Mouse (Mus musculus): Measurements from ENCODE around the gene Pum1. TPM values are rescaled to one million over a fixed set of nuclear protein-coding genes. Genes with fewer than 3 reads are reported as not detected.

Pum1 gene
- polyA plus RNA-seq, 1 experiment: 58.1 TPM

DNA sequence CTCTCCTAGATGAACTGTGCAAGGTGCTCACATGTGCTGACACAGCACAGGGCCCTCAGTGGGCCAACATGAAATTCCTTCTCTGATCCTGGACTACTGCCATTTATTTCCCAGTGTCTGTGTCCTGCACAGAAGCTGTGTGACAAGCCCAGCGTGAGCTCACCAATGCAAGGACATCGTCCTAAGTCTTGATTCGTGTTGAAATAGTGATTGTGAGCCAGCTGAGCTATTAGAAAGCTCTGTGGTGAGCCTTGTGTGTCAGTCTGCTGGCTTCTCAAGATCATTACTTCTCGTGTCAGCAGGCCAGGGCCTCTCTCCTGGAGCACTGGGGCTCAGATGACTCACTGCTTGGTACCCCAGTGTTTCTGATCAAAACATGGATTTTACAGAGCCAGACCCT, 110.8 kb downstream of the Pum1 start:
- TF ChIP-seq POLR2A (IDR thresholded peaks at IDR 0.05; ENCODE audit: extremely low read depth, insufficient read depth, low read length): no peak
- TF ChIP-seq CTCF (IDR thresholded peaks at IDR 0.05; ENCODE audit: extremely low read depth, insufficient read depth, low read length): no peak
- Histone ChIP-seq H3K4me3 (ENCODE audit: insufficient read depth, low read length) (no peak overlapping the region), H3K27ac (ENCODE audit: insufficient read depth, low read length) (no peak overlapping the region), H3K4me1 (ENCODE audit: control insufficient read depth, insufficient read depth, low read length) (peaks cover 14% of the 10 kb centered on the region)

DNA sequence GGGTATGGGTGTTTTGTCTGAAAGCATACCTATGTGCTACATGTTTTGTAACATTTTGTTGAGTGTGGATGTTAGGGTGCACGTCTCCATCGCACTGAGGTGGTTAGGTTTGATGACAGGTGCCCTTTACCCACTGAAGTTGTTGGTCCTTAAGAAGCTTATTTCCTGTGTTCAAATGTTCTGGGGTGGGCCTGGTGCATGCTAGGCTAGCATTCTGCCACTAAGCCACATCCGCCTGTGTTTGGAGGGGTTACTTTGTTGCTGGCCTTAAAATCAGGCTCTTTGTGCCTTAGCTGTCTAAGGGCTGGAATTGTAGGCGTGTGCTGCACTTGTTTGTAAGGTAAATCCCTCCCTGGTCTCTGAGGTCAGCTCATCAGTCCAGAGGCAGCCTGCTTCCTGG, 111.7 kb downstream of the Pum1 start:
- H3K27ac ChIP-seq (ENCODE audit: insufficient read depth, low read length): no peak overlapping the region
- no peak overlapping the region for H3K4me3 ChIP-seq (ENCODE audit: insufficient read depth, low read length)
- TF ChIP-seq CTCF (IDR thresholded peaks at IDR 0.05; ENCODE audit: extremely low read depth, insufficient read depth, low read length) (no peak), POLR2A (IDR thresholded peaks at IDR 0.05; ENCODE audit: extremely low read depth, insufficient read depth, low read length) (no peak)
- peaks cover 14% of the 10 kb centered on the region for H3K4me1 ChIP-seq (ENCODE audit: control insufficient read depth, insufficient read depth, low read length)

DNA sequence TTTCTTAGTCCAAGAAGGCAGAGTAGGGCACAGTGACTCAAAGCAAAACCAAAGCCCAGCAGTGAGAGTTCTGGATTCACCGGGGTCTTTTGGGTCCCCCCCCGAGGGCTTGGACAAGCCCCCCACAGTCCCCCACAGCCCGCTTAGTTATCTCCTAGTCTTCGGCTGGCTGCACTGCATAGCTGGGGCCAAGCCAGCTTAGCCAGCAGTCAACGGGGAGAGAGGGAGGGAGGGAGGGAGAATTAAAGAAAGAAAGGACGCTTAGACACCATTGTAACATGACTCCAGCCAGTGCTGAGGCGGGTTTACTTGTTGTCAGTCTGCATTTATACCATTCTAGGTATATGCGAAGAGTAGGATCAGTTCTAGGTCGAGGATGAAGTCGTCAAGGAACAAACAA, 114.5 kb downstream of the Pum1 start:
- H3K4me1 ChIP-seq (ENCODE audit: control insufficient read depth, insufficient read depth, low read length): peaks cover 12% of the 10 kb centered on the region
- TF ChIP-seq POLR2A (IDR thresholded peaks at IDR 0.05; ENCODE audit: extremely low read depth, insufficient read depth, low read length) (no peak), CTCF (IDR thresholded peaks at IDR 0.05; ENCODE audit: extremely low read depth, insufficient read depth, low read length) (no peak)

DNA sequence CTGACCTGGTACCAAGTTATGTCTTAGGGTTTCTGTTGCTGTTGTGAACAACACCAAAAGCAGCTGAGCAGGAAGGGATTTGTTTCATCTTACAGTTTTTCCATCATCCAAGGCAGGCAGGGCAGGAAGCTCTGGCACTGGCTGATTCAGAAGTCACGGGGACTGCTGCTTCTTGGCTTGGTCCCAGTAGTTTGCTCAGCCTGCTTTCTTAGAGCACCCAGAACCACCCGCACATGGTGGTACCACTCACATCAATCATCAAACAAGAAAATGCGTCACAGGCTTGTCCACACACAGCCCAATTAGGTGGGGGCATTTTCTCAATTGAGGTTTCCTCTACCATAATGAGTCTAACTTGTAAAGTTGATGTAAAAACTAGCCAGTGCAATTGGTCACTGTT, 115.9 kb downstream of the Pum1 start:
- H3K4me1 ChIP-seq (ENCODE audit: control insufficient read depth, insufficient read depth, low read length): peaks cover 11% of the 10 kb centered on the region
- TF ChIP-seq POLR2A (IDR thresholded peaks at IDR 0.05; ENCODE audit: extremely low read depth, insufficient read depth, low read length): no peak
- no peak for TF ChIP-seq CTCF (IDR thresholded peaks at IDR 0.05; ENCODE audit: extremely low read depth, insufficient read depth, low read length)
- no peak overlapping the region for H3K27ac ChIP-seq (ENCODE audit: insufficient read depth, low read length)
- no peak overlapping the region for H3K4me3 ChIP-seq (ENCODE audit: insufficient read depth, low read length)

More for the DNA sequence above, 114.5 kb downstream of the Pum1 start:
- H3K27ac ChIP-seq (ENCODE audit: insufficient read depth, low read length): no peak overlapping the region
- no peak overlapping the region for H3K4me3 ChIP-seq (ENCODE audit: insufficient read depth, low read length)

DNA sequence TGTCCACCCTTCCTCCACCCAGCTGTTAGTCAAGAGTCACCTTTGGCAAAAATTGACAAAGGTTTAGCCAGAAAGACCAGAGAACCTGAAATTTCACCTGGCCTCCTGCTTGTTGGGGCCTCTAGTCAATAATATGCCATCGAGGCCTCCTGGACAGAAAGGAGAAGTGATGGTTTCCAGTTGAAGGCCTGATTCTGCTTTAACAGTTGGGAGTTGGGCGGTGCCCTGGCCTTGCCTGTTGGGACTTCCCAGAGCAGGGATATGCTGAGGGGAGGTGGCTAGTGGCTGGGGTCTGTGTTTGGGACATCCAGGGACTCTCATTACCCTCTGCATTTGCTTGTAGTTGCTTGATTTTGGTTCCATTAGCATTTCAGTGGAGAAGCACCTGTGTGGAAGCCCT, 119.4 kb downstream of the Pum1 start:
- Histone ChIP-seq H3K27ac (ENCODE audit: insufficient read depth, low read length) (no peak overlapping the region), H3K4me1 (ENCODE audit: control insufficient read depth, insufficient read depth, low read length) (peaks cover 5% of the 10 kb centered on the region; the same call in 1 of the 2 replicates), H3K4me3 (ENCODE audit: insufficient read depth, low read length) (no peak overlapping the region)
- TF ChIP-seq CTCF (IDR thresholded peaks at IDR 0.05; ENCODE audit: extremely low read depth, insufficient read depth, low read length) (no peak), POLR2A (IDR thresholded peaks at IDR 0.05; ENCODE audit: extremely low read depth, insufficient read depth, low read length) (no peak)

DNA sequence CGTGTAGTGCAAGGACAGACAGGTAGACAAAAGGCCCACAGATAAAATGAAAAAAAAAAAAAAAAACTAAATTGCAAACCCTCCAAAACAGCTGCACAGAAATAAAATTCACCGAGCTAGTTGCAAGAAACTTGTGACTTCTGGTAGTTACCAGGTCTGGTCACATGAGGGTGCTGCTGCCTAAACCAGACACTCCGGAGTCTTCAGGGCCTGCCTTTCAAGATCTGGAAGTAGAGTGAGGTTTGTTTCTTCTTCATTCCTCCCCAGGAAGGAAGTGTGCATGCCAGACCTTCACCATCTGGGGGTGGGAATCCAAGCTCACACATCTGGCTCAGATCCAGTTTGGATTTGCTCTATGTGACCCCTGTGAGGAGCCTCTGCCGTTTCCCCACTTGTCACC, 121.6 kb downstream of the Pum1 start:
- no peak overlapping the region for H3K27ac ChIP-seq (ENCODE audit: insufficient read depth, low read length)
- no peak overlapping the region for H3K4me3 ChIP-seq (ENCODE audit: insufficient read depth, low read length)
- TF ChIP-seq CTCF (IDR thresholded peaks at IDR 0.05; ENCODE audit: extremely low read depth, insufficient read depth, low read length) (peak; percentile 82), POLR2A (IDR thresholded peaks at IDR 0.05; ENCODE audit: extremely low read depth, insufficient read depth, low read length) (no peak)
- H3K4me1 ChIP-seq (ENCODE audit: control insufficient read depth, insufficient read depth, low read length): peaks cover 2% of the 10 kb centered on the region; the same call in 1 of the 2 replicates

DNA sequence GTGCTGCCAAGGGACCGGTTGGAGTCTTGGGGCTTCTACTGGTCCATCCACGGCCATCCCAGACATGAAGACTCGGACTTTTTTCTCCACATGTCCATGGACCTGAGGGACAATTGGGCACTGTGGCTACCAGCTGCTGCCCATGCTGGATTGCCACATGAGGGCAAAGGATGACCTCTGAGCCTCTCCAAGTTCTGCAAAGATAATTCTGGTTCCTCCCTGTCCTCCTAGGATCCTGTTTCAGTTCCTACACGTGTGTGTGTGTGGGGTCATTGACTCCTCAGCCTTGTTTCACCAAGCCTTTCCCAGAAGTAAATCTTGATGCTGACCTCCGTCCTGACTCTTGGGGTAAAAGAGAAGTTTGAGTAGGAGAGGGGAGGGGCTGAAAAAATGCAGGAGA, 124.4 kb downstream of the Pum1 start:
- Histone ChIP-seq H3K4me1 (ENCODE audit: control insufficient read depth, insufficient read depth, low read length) (peaks cover 2% of the 10 kb centered on the region; the same call in 1 of the 2 replicates), H3K4me3 (ENCODE audit: insufficient read depth, low read length) (no peak overlapping the region), H3K27ac (ENCODE audit: insufficient read depth, low read length) (no peak overlapping the region)
- no peak for TF ChIP-seq POLR2A (IDR thresholded peaks at IDR 0.05; ENCODE audit: extremely low read depth, insufficient read depth, low read length)
- TF ChIP-seq CTCF (IDR thresholded peaks at IDR 0.05; ENCODE audit: extremely low read depth, insufficient read depth, low read length): no peak

DNA sequence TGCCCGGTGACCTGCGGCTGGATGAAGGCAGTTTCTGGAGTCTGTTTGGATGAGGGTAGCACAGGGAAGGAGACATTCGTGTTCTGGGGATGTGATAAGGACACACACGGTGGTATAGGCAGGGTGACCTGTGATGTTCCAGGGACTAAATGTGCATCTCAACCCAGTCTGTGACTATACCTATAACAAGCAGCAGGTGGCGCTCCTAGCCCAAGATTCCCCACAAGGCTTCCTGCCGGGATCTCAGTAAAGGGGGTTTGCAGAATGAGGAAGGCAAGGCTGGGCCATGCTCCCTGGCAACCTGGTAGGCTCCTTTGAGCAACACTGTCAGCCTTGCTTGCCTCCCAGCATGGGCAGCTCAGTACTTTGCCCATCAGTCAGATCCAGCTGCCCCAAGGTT, 127.1 kb downstream of the Pum1 start:
- no peak for TF ChIP-seq POLR2A (IDR thresholded peaks at IDR 0.05; ENCODE audit: extremely low read depth, insufficient read depth, low read length)
- TF ChIP-seq CTCF (IDR thresholded peaks at IDR 0.05; ENCODE audit: extremely low read depth, insufficient read depth, low read length): peak; percentile 96
- H3K27ac ChIP-seq (ENCODE audit: insufficient read depth, low read length): no peak overlapping the region

DNA sequence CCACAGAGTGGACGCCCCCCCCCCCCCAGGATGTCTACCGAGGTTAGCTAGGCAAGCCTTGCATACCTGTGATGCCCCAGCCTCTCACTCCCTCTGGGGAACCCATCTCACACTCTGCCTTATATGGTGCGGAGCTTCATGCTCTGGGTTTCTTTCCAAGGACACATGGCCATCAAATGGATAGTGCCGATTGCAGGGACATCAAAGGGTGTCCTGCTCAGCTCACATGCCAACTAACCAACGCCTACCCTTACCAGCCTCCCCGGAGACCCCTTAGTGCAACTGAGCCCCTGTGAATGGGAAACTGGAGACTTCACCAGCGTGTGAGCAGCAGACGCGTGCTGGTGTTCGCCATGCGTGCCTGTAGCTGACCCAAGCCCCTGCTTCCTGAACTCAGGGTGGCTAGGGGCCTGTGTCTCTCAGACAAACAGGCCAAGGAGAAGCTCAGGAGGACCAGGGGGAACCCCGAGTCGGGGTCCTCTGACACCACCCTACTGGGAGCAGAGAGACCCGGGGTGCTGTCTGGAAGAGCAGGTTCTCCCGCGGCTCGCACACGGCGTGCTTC, 128.8 kb downstream of the Pum1 start:
- TF ChIP-seq CTCF (IDR thresholded peaks at IDR 0.05; ENCODE audit: extremely low read depth, insufficient read depth, low read length): no peak
- no peak for TF ChIP-seq POLR2A (IDR thresholded peaks at IDR 0.05; ENCODE audit: extremely low read depth, insufficient read depth, low read length)
- no peak overlapping the region for H3K27ac ChIP-seq (ENCODE audit: insufficient read depth, low read length)
- peaks cover 4% of the 10 kb centered on the region; the same call in 1 of the 2 replicates for H3K4me1 ChIP-seq (ENCODE audit: control insufficient read depth, insufficient read depth, low read length)
- H3K4me3 ChIP-seq (ENCODE audit: insufficient read depth, low read length): peak overlapping the region; percentile 73

More for the DNA sequence above, 127.1 kb downstream of the Pum1 start:
- Histone ChIP-seq H3K4me1 (ENCODE audit: control insufficient read depth, insufficient read depth, low read length) (peaks cover 2% of the 10 kb centered on the region; the same call in 1 of the 2 replicates), H3K4me3 (ENCODE audit: insufficient read depth, low read length) (no peak overlapping the region)

DNA sequence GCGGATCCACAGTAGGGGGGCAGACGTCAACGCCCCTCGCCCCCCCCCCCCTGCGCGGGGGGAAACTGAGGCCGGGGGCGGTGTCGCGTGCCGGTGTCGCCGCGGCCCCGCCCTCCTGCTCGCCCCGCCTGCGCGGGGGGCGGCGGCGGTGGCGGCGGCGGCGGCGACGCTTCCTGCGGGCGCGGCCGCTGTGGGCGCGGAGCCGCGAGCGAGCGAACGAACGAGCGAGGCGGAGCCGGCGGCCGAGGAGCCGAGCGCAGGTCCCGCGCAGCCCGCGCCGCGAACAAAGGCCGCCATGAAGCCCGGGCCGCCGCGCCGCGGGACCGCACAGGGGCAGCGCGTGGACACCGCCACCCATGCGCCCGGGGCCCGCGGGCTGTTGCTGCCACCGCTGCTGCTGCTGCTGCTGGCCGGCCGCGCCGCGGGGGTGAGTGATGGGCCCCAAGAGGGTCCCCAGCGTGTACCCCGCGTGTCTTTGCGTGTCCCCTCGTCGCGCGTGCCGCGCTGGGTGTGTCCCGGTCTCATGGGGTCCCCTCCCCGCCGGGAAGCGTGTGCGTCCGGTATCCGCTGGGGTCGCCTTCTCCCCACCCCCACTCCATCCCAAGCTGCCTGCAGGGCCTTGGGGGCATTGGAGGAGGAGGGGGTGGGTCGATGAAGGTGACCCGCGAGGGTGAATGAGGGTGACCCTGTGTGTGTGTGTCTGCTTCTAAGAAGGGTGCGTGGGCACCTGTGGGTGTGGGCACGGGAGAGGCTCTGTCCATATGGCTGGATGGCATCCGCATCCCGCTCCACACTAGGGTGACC, 129.5 kb downstream of the Pum1 start, which contains the start of gene Sdc3:
Gene Sdc3, plus strand, starts transcription at position 162 of the 804 bp plus-strand sequence.
- Histone ChIP-seq H3K4me3 (ENCODE audit: insufficient read depth, low read length) (peak within 1 kb of the TSS; percentile 73), H3K27ac (ENCODE audit: insufficient read depth, low read length) (peak within 1 kb of the TSS; percentile 66), H3K4me1 (ENCODE audit: control insufficient read depth, insufficient read depth, low read length) (peaks cover 4% of the 10 kb centered on the region; the same call in 1 of the 2 replicates)
- TF ChIP-seq CTCF (IDR thresholded peaks at IDR 0.05; ENCODE audit: extremely low read depth, insufficient read depth, low read length): no peak
- no peak for TF ChIP-seq POLR2A (IDR thresholded peaks at IDR 0.05; ENCODE audit: extremely low read depth, insufficient read depth, low read length)
